Mouse (Mus musculus) limb, embryonic 14.5 days (tissue): ENCODE measurements at regions not wholly inside any gene's neighbourhood (a gene's known extent, or its start where the extent isn't known, plus 50 kb on each side); places are given as distances from the start of the nearest gene placed in this dataset.

Experiments used
- ATAC-seq: fragments of 200-750 bp; cut with Nextera tagmentation; 2 replicates; pipeline ENCODE4 v1.8.0; 2017; ENCODE audit warnings: low read depth, moderate number of reproducible peaks, moderate TSS enrichment; ENCODE audit not compliant: low FRiP score
- DNase-seq: peaks from one replicate; pipeline ENCODE4 v3.0.0-alpha.2; 2015; ENCODE audit warnings: low spot score
- H3K27ac ChIP-seq: fragments of 300-500 bp; sonication (generic); replicated peaks from 2 replicates; pipeline ENCODE4 v1.5.1; 2014; ENCODE audit warnings: low read depth, mild to moderate bottlenecking, low read length, moderate library complexity, mixed read lengths
- H3K27me3 ChIP-seq: fragments of 300-500 bp; sonication (generic); 2 replicates; pipeline ENCODE4 v1.6.1; 2014; ENCODE audit warnings: low read length, mixed read lengths; ENCODE audit not compliant: control insufficient read depth, insufficient read depth
- H3K36me3 ChIP-seq: fragments of 300-500 bp; sonication (generic); 2 replicates; pipeline ENCODE4 v1.6.1; 2014; ENCODE audit warnings: mild to moderate bottlenecking, low read length, moderate library complexity, mixed read lengths; ENCODE audit not compliant: control insufficient read depth, insufficient read depth
- H3K4me1 ChIP-seq: fragments of 300-500 bp; sonication (generic); 2 replicates; pipeline ENCODE4 v1.6.1; 2014; ENCODE audit warnings: antibody characterized with exemption, low read length, mixed read lengths; ENCODE audit not compliant: control insufficient read depth, insufficient read depth
- H3K4me2 ChIP-seq: fragments of 300-500 bp; sonication (generic); replicated peaks from 2 replicates; pipeline ENCODE4 v1.6.1; 2014; ENCODE audit warnings: low read depth, mild to moderate bottlenecking, low read length, moderate library complexity; ENCODE audit not compliant: severe bottlenecking
- H3K4me3 ChIP-seq: fragments of 300-500 bp; sonication (generic); replicated peaks from 2 replicates; pipeline ENCODE4 v1.5.1; 2014; ENCODE audit warnings: low read length
- H3K9ac ChIP-seq: fragments of 300-500 bp; sonication (generic); 2 replicates; pipeline ENCODE4 v1.6.1; 2014; ENCODE audit warnings: mild to moderate bottlenecking, low read depth, low read length, moderate library complexity; ENCODE audit not compliant: severe bottlenecking
- H3K9me3 ChIP-seq: fragments of 300-500 bp; sonication (generic); 2 replicates; pipeline ENCODE4 v1.6.1; 2016; ENCODE audit warnings: low read length; ENCODE audit not compliant: control insufficient read depth
- POLR2A ChIP-seq: fragments of 200-500 bp; IDR thresholded peaks from 2 replicates; pipeline ENCODE4 v1.8.0; 2012; ENCODE audit warnings: inconsistent platforms, mild to moderate bottlenecking, moderate library complexity, borderline replicate concordance; ENCODE audit not compliant: insufficient read depth, insufficient read length; ENCODE audit errors: extremely low read depth
- WGBS: fragments of 180-500 bp; shearing (Covaris S2); extraction: QIAGEN DNeasy Blood & Tissue Kit; methylation state at CpG from one replicate; pipeline ENCODE4 v1.1.7; 2014; 5-methylcytosine and 5-hydroxymethylcytosine counted together

GRCm38 (mm10) chr1:35729785-35730295 is 338.4 kb upstream of the Hs6st1 start:
- Histone ChIP-seq H3K27ac (no peak overlapping the region), H3K4me2 (no peak overlapping the region), H3K9me3 (no peaks in the 10 kb centered on the region), H3K27me3 (no peaks in the 10 kb centered on the region), H3K36me3 (no peaks in the 10 kb centered on the region), H3K4me3 (no peak overlapping the region), H3K4me1 (no peaks in the 10 kb centered on the region), H3K9ac (no peak overlapping the region)
- DNase-seq (no peak), ATAC-seq (no peak)
- WGBS: 92% methylated on average over 5 of the region's 5 CpGs
- TF ChIP-seq POLR2A: no peak

- Histone ChIP-seq H3K4me3 (no peak overlapping the region), H3K27me3 (no peaks in the 10 kb centered on the region), H3K9me3 (no peaks in the 10 kb centered on the region), H3K4me1 (no peaks in the 10 kb centered on the region), H3K27ac (no peak overlapping the region), H3K36me3 (no peaks in the 10 kb centered on the region), H3K4me2 (no peak overlapping the region), H3K9ac (no peak overlapping the region)
- no peak for ATAC-seq
- no peak for TF ChIP-seq POLR2A
- no peak for DNase-seq
- WGBS: 65% methylated on average over 4 of the region's 4 CpGs
These were observed 337.9 kb upstream of the Hs6st1 start for GRCm38 (mm10) chr1:35730309-35730708.

GRCm38 (mm10) chr1:35736247-35736646 is 332.0 kb upstream of the Hs6st1 start:
- Histone ChIP-seq H3K27me3 (no peaks in the 10 kb centered on the region), H3K27ac (no peak overlapping the region), H3K9ac (no peak overlapping the region), H3K4me2 (no peak overlapping the region), H3K9me3 (no peaks in the 10 kb centered on the region), H3K36me3 (no peaks in the 10 kb centered on the region), H3K4me1 (no peaks in the 10 kb centered on the region), H3K4me3 (no peak overlapping the region)
- no peak for TF ChIP-seq POLR2A
- no peak for ATAC-seq
- DNase-seq: peak; percentile 44

- Histone ChIP-seq H3K9ac (no peak overlapping the region), H3K4me2 (no peak overlapping the region), H3K36me3 (no peaks in the 10 kb centered on the region), H3K4me1 (no peaks in the 10 kb centered on the region), H3K27ac (no peak overlapping the region), H3K9me3 (no peaks in the 10 kb centered on the region), H3K4me3 (no peak overlapping the region), H3K27me3 (no peaks in the 10 kb centered on the region)
- DNase-seq: no peak
- 94% methylated on average over 7 of the region's 7 CpGs for WGBS
- no peak for ATAC-seq
- no peak for TF ChIP-seq POLR2A
These were observed 318.6 kb upstream of the Hs6st1 start for GRCm38 (mm10) chr1:35749603-35750002.

- Histone ChIP-seq H3K36me3 (no peaks in the 10 kb centered on the region), H3K4me1 (no peaks in the 10 kb centered on the region), H3K9me3 (no peaks in the 10 kb centered on the region), H3K4me2 (no peak overlapping the region), H3K27ac (no peak overlapping the region), H3K4me3 (no peak overlapping the region), H3K9ac (no peak overlapping the region), H3K27me3 (no peaks in the 10 kb centered on the region)
- no peak for TF ChIP-seq POLR2A
- ATAC-seq (no peak), DNase-seq (no peak)
- 46% methylated on average over 4 of the region's 4 CpGs for WGBS
These were observed 318.1 kb upstream of the Hs6st1 start for GRCm38 (mm10) chr1:35750092-35750521.

GRCm38 (mm10) chr1:35752636-35753035 is 315.6 kb upstream of the Hs6st1 start:
- DNase-seq: no peak
- Histone ChIP-seq H3K9me3 (no peaks in the 10 kb centered on the region), H3K4me3 (no peak overlapping the region), H3K4me1 (no peaks in the 10 kb centered on the region), H3K36me3 (no peaks in the 10 kb centered on the region), H3K27ac (no peak overlapping the region), H3K27me3 (no peaks in the 10 kb centered on the region), H3K4me2 (no peak overlapping the region), H3K9ac (no peak overlapping the region)
- WGBS: 89% methylated on average over 9 of the region's 9 CpGs
- no peak for TF ChIP-seq POLR2A
- no peak for ATAC-seq
